Mouse (Mus musculus) embryo, embryonic 10.5 days (tissue): Measurements from ENCODE around the gene Il11ra1.
A peak's percentile ranks its signal among the peaks of the same experiment; 100 is the strongest.
"Not testable (repeated sequence)": the region's sequence is repeated elsewhere in the genome, so short reads cannot be mapped to it uniquely, and the experiment has no call there.

Experiments
- DNase-seq: peaks from one replicate; pipeline ENCODE4 v3.0.0-alpha.2; 2015; ENCODE audit warnings: low spot score

Gene Il11ra1

DNA sequence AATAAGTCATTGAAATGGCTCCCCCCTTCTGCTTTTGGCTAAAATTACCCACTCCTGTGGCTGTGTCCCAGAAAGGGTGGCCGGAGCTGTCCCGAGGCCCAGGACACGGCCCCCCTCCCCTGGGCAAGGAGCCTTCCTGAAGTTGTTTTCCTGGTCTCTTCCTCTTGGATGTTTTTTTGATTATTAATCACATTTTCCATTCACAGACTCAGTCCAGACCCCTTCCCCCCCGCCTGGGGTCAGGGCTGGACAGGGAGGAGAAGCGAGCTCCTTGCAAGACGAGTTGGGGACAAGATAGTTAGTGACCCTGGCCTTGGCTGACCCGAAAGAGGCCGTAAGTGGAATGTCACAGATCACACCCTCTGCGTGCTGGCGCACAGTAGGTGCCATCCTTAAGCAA, at the start of gene Il11ra1:
Gene Il11ra1 (plus strand): TSS at position 207 of the 400 bp plus-strand sequence.
- DNase-seq, result not testable (repeated sequence)

DNA sequence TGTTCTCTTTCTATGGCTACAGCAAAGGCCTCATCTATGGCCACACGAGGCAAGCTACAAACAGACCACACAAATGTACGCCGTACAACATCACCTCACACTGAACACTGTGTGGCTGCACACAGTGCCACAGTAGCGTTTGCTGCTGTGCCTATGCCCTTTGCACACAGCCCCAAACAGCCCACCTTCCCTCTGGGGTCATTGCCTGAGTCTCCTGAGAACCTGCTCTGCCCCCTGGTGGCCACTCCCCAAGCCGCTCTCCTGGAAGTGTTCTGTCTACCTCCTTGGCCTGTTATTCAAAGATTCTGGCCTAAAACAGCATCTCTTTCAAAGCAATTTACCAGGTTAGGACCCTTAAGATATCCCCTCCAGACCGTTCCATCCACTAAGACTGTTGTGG, 46.5 kb upstream of the Il11ra1 start:
- peak; percentile 93 for DNase-seq

DNA sequence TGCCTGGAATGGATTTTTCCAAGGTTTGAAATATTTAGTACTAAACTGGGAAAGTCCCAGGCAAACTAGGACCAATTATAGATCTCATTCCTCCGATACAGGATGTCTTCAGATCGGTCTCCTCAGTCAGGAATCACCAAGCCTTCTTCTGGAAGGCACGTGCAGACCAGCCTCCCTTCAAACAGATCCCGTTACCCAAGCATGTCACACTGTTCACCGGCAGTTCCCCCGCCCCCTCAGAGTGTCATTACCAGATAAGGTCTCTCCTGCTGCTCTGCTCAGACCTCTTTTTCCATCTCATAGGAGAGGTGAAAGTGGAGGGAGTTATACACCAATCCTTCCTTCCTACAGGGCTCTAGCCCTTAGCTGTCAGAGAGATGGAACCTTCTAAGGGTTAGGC, 46.1 kb upstream of the Il11ra1 start:
- no peak for DNase-seq

DNA sequence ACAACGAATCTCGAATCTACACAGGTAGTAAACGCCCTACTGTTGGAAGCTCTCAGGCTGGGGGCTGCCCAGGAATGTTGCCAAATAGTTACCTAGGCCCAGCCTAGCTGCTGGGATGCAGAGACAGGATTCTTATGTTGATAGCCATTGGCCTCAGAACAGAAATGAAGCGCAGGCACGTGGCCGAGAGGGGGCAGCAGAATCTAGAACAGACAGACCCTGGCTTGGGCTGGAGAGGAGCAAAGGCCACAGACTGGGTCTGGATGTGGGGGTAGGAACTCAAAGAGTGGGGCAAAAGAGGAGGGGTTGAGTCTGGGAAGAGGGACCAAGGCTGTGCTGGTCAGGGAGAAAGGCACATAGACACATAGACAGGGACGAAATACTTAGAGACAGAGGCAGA, 45.6 kb upstream of the Il11ra1 start:
- DNase-seq, result peak; percentile 86

DNA sequence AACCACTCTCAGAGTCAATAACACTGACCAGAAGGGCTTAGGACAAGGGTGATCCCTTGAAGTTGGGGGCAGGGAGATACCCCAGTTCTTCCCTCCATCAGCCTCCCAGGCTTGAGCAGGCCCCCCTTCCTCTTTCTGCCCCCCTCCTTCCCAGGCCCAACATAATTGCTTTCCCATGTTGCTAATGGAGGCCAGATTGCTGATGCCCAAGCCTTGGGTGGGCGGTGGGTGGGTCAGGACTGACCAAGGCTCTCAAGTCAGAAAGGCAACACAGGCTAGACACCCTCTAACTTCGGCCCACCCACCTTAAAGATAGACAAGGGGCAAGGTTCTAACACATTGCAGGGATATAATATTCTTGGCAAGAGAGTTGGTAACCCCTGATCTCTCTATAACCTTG, 44.3 kb upstream of the Il11ra1 start:
- no peak for DNase-seq

DNA sequence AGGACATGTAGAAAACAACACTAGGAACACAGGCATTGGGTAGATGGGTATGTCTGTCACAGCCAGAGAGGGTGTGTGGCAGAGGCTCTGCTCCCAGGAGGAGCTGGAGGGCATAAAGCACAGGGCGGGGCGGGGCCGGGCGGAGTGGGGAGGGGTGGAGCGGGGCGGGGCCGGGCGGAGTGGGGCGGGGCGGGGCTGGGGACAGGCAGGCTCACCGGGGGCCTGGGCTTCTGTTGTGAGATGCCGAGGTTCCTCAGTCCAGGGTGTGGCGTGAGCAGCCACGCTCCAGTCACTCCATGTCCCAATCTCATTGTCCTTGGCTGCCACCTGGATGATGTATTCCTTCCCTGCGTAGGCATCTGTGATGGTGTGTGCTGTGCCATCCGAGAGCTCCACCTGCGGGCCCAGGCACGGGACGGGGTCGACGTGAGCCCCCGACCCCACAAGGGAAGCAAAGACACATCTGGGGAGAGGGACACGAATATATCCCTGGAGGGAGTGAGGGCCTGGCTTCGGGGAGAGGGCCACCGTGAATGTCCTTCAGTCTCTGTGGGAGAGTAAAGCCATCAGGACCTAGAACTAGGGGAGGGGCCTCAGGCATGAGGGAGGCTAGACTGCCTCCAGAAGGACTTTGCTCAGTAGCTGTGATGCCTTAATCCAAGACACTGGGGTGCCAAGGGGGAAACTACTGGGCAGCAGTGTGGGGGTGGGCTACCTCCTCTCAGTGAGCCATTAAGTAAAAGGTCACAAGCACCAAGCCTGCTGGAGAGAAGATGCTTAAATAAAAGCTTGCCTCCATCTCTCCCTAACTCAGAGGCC, 41.0 kb upstream of the Il11ra1 start:
- DNase-seq, result no peak

DNA sequence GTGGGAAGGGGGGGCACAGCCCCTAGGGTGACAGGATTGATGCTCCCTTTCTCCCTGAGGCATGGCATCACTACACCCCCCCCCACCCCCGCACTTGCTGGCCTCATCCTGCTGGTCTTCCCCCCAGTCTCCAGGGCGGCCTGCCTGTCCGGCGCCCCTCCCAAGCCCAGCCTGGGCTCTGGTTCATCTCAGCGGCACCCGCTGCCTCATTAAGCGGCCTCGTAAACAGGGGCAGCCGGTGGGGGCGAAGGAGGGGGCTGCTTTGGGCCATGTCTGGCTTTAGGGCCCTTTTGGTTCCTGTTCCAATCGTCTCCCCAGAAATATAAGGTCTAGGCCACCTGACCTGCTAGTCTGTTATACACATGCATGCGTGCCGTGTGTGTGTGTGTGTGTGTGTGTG, 40.2 kb upstream of the Il11ra1 start:
- no peak for DNase-seq

DNA sequence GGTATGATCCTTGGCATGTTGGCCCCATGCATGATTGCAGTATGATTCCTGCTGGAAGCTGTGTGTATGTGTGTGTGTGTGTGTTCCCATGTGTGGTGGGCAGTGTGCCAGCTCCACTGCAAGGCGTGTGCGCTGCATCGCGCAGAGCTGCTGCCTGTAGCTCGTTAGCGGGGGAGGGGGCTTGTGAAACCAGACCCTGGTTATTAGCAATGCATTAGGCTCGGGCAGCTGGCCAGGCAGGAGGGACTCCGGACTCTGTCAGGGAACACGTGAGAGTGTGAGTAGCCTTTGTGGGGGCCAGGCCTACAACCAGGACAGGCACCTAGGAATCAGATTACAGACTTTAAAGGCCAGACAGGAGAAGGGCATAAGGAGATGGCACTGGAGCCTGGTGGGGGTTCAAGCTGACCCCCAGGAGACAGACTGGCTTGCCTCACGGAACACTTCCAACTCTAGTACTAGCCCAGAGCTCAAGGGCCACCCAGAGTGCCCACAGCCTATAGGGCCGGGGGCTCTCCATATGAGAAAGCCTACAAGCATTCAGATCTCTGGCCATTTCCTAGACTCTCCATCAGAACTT, 38.8 kb upstream of the Il11ra1 start:
- DNase-seq, result peak; percentile 83

DNA sequence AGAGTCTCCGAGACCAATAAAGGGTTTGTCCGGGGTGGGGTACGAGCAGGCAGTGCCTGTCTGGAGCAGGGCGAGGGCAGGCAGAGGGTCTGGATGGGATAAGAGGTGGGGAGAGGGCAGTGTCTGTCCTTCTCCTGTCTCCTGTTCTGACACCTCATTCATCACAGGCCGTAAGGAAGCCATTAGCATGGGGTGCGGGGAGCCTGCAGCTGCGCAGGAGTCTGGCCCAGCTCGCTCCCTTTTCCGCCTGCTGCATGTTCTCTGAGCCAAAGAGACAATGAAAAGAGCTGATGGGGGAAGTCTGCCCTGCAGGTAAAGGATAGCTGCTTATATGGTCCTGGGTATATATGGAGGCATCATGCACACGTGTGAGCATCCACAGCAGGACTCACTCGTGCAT, 37.1 kb upstream of the Il11ra1 start:
- no peak for DNase-seq

DNA sequence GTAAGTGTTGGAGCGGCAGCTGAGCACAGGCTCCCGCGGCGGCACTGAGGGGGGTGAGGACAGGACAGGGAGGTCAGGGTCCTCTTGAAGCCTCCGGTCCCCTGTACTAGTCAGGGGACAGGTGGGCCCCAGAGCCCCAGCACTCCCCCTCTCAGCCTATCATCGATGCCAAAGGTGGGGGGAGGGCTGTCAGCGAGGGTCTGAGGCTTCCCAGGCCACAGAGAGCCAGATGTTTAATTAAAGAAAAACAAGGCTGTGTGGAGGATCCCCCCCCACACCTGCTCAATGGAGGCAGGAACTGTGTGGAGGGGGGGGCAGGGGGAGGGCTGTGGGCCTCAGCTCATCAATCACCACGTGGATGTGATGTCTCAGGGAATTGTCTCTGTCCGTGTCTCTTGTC, 36.2 kb upstream of the Il11ra1 start:
- DNase-seq, result no peak

DNA sequence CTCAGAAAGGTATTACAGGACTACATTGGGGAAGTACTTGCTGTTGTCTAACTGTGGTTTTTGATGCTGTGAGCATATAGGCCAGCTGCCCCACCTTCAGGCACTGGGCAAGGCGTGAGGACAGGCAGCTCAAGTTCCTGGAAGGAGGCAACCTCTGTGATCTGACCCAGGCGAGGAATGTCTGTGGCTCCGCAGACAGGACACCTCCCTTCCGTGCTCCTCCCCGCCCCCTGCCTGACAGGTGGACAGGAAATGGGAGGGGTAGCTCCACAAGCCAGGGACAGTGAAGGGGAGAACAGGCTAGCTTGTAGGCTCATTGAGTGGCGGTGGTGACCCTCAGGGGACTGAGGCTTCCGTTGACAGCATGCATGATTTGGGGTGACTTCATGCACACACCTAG, 35.3 kb upstream of the Il11ra1 start:
- DNase-seq, result no peak

DNA sequence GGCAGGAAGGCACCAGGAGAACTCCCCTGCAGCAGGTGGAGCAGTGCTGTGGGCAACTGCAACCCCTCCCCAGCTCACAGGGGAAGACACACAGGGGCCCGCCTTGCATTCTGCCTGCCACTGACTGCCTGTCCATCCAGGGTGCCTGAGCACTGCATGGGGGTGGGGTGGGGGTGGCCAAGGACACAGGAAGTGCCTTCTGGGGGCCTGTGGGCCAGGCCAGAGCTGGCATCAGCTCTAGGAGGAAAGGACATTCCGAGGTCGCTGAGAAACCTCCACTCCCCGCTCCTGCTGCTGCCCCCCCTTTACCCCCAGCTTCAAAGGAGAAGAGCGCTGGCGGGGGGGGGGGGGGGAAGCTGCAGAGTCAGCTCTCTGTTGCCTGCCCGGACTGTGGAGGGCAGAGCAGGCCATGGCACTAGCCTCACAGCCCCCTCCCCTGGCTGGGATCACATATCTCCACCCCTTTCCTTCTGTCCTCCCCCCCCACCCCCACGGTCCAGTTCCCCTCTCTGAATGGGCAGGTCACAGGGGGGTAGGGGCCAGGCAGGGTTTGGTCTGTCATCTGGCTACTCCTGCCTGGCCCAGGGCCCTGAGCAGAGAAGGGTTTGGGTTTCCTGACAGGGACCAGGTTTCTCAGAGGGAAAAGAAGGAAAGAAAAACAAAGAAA, 34.6 kb upstream of the Il11ra1 start:
- peak; percentile 71 for DNase-seq

DNA sequence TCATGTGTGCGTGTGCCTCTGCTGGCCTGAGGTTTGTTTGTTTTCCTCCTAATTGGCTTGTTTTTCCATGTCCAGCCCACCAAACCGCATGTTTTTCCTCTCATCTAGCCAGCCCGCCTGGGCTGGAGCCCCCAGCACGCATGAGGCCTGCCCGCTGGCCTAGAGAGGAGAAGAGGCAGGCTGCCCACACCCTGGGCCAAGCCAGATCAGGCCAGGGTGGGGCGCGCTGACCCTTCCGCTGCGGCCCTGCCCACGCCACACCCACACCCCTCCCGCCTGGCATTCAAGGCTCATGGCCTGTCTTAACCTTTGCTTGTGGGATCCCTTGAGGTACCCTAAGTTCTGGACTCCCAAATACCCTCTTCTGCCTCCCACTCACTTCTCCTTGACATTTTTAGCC, 33.1 kb upstream of the Il11ra1 start:
- no peak for DNase-seq

DNA sequence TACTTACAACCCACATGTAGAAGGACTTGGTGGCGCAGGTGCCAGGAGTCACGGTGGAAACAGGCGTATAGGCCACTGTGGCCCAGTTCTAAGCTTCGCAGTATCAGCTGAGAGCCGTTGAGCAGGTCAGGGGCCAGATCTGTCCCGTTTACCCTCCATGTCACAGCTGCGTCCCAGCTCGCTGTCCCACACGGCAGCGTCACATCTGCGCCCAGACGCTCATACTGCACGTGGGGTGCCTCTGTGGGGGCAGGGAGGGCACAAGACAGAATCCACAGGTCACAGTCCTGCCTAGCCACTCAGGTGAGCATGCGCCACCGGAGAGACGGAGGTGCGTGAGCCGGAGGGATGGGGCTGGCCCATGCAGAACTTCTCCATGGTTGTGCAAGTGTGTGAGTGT, 29.0 kb upstream of the Il11ra1 start:
- no peak for DNase-seq

DNA sequence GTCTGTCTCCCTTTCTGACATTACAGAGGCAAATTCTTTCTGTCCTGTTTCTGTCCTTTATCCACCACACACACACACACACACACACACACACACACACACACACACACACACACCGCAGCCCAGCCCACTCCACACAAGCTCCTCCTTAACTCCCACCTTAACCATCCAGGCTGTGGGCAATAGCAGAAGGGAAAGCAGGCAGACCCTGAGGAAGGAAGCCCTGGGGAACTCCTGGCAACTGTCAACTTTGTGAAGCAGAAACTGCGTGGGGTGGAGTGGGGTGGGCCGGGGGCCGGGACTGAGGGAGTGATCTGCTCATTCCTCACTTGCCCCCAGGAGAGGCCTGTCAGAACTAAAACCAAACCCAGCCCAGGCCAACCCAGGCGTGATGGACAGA, 28.3 kb upstream of the Il11ra1 start:
- DNase-seq, result no peak

DNA sequence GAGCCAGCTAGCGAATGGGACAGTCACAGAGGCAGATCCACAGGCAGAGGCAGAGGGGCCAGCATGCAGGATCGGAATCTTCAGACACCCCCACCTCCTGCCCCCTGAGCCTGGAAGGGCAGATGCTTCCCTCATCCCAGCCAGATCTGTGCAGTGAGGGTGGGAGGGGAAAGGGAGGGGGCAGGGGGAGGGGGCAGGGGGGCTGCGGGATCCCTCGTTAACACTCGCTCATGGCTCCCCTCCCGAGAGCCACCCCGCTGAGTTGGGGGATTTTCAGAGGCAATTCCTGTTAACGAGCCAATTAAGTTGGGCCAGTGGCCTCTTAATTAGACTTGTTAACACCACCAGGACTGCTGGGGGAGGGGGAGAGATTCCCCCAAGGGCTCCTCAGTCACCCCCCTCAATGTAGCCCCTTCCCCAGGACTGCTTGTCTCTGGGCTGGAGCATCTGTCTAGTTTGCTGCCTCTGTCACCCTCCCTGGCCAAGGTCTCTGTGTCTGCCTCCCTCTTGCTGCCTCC, 27.8 kb upstream of the Il11ra1 start:
- peak; percentile 67 for DNase-seq

DNA sequence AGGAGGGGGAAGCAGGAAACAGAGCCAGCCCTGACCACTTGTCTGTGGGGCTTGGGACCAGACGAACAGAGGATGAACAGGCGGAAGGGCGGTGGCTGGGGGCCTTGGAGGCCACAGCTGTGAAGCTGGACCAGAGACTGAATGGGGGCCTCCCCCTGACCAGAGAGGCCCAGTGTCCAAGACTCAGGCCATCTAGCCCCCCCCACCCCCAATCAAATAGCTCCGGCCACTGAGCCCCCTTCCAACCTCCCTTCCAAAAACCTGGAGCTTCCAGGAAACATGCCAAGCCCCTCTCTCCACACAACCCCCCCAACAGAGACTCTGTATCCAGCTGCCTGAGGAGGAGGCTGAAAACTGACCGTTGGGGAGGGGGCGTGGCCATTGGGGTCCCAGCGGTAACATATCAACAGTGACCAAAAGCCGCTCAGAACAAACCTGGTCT, 27.2 kb upstream of the Il11ra1 start:
- no peak for DNase-seq

DNA sequence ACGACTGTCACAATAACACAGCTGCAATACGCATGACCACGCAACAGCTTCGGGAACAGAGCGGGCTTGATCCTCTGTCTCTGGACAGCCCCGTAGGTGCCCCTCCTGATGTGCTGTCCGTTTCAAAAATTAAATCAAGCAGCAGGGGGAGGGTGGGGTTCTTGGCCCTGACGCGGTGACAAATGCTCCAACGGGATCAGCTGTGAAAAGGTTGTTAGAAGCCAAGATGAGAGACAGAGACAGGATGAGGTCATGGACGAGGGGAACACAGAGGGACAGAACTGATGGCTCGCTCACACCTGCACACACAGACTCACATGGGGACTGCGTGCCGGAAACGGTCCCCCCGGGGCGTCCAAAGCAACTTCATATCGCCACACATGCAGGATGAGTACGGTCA, 26.6 kb upstream of the Il11ra1 start:
- no peak for DNase-seq

DNA sequence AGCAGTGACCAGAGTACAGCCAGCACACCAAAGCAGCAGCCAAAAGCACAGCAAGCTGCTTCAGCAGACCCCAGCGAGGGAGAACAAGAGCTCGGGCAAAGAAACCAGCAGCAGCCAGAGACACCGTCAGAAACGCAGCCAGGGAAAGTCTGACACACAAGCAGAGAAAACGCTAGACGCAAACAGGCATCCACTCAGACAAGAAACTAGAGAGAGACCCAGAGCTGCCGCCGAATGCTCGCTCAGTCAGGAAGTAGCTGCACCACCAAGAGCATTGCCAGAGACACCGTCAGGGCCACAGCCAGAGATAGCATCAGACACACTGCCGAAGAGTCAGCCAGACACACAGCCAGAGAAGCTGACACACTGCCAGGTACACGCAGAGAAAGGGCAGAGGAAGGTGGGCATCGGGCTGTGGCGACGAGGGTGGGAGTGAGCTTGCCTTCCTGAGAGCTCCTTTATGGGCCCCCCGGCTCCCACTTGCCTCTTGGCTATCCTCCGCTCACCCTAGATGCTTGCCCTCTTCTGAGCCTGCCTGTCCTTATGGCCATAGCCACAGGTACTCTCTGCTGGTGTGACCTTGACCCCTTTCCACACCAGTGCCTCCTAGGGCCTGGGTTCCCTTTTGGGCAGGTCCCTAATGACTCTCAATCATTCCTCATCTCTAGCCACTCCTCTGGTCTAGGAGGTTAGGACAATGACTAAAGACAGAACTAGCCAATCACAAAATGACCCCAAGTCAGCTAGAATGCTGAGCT, 23.4 kb upstream of the Il11ra1 start:
- DNase-seq, result no peak

DNA sequence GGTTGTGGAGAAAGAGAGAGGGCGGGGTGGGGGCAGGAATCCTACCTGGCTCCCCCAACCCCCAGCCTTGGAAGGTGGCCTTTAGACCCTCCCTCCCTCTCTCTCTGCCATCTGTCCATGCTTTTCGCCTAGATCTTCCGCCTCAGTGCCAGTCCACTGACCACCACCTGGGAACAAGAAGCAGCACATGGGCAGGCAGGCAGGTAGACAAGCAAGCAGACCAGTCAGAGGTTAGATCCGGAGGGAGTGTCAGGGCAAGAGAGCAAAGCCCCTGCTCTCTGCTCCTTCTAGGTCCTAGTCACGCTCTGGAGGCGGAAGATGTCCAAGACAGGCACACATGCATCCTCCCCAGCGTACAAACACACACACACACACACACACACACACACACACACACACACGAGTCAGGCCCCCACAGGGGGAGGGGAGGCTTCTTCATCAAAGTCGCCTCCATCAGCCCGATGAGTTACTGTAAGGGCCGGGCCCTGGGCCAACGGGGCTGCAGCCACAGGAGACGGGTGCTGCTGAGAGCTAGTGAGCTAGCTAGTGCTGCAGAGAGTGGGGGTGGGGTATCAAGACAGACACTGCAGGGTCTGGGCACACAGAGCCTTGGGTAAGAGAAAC, 22.7 kb upstream of the Il11ra1 start:
- no peak for DNase-seq

DNA sequence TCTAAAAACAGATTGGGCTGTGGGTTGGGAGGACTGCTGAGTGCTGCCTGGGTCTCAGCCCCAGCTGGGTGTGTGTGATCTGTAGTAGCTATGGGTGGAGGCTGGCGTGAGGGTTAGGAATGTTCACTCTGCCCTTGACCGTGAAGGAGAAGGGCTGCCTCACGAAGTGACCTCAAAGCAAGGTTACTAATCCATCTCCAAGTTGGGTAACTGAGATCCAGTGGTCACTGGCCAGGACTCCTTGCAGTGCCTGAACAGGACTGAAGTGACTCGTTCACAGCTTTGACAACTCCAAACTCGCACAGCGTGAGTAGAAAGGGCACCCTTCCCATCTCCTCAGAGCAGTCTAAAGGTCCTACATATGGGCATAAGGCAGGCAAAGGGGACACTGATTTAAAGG, 20.9 kb upstream of the Il11ra1 start:
- no peak for DNase-seq

DNA sequence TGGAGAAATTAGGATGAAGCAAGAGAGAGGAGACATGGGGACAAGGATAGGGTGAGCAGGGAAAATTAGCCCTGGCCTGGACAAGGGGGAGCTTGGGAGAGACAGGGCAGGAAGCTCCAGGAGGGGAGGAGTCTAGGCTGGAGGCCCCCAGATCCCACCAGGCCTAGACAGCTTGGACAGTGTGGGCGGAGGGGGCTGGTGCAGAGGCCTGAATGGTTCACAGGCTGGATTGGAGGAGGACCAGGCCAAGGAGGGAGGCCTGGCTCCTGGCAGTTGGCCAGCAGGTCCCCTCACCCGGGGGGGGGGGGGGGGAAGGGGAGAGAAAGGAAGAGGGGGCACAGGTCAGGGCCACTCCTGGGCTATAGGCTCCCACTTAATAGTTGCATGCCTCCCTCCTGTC, 20.5 kb upstream of the Il11ra1 start:
- DNase-seq, result no peak
